Mouse (Mus musculus) adrenal gland, adult 8-10 months (tissue): Measurements from ENCODE around the gene Scgb1b17. TPM values are rescaled to one million over a fixed set of nuclear protein-coding genes. Genes with fewer than 3 reads are reported as not detected.
"Not testable (repeated sequence)": the region's sequence is repeated elsewhere in the genome, so short reads cannot be mapped to it uniquely, and the experiment has no call there.

Experiments
- DNase-seq: peaks from one replicate; pipeline ENCODE4 v3.0.0; 2022
- total RNA-seq, 4 experiments: library from RNA; stranded (reverse); gene quantifications; 2 replicates each; pipeline ENCODE4 v1.2.4; 2022

The Scgb1b17 gene
- not detected for total RNA-seq

DNA sequence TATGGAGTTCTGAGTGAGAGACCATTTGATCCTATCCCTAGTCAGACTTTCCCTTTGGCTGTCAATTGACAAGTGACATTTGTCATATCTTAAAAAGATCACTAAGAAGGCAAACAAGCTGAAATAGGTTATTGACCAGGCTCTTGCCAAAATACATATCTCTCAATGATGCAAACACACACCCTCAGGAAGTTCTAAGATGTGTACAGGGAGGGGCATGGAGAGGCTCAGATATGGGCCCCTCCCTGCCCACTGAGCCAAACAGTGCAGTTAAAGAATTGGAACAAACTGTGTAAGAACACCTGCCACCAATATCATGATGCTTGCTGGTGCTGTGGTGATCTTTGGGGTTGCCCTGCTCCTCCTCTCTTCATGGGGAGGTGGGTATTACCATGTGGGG is at the start of gene Scgb1b17:
Gene Scgb1b17 (plus strand): TSS at position 301 of the 400 bp plus-strand sequence.
- DNase-seq: not testable (repeated sequence)

GRCm38 (mm10) chr7:33056461-33056860 is 6.8 kb upstream of the Scgb1b17 start, which contains the start of gene Scgb2b17:
Gene Scgb2b17, minus strand, starts transcription at chr7:33056561.
- DNase-seq: not testable (repeated sequence)

Other genes with a start within 250 kb of the Scgb1b17 start
- not detected for gene Scgb2b15, start 233.8 kb upstream of the Scgb1b17 start, total RNA-seq
- not detected for gene Scgb1b15, start 226.9 kb upstream of the Scgb1b17 start, total RNA-seq
- gene Scgb2b17, start 6.9 kb upstream of the Scgb1b17 start, total RNA-seq: not detected
- not detected for gene Scgb2b18, start 110.4 kb downstream of the Scgb1b17 start, total RNA-seq
- gene Scgb1b18, start 122.1 kb downstream of the Scgb1b17 start, total RNA-seq: not detected
- gene Scgb2b19, start 216.9 kb downstream of the Scgb1b17 start, total RNA-seq: not detected
- gene Scgb1b19, start 223.8 kb downstream of the Scgb1b17 start, total RNA-seq: not detected